Mouse (Mus musculus) limb, embryonic 12.5 days (tissue): ENCODE data around the gene Slc17a8. TPM values are rescaled to one million over a fixed set of nuclear protein-coding genes. Genes with fewer than 3 reads are reported as not detected.

Experiments
- ATAC-seq: fragments of 200-750 bp; cut with Nextera tagmentation; 2 replicates; pipeline ENCODE4 v1.8.0; 2017; ENCODE audit warnings: low read depth, moderate TSS enrichment; ENCODE audit not compliant: insufficient number of reproducible peaks, insufficient read depth, low FRiP score, low TSS enrichment
- H3K27ac ChIP-seq: fragments of 300-500 bp; sonication (generic); 2 replicates; pipeline ENCODE4 v1.5.1; 2016; ENCODE audit warnings: mild to moderate bottlenecking, moderate library complexity
- H3K27me3 ChIP-seq: fragments of 300-500 bp; sonication (generic); 2 replicates; pipeline ENCODE4 v1.6.1; 2016; ENCODE audit warnings: mild to moderate bottlenecking, moderate library complexity
- H3K36me3 ChIP-seq: fragments of 300-500 bp; sonication (generic); 2 replicates; pipeline ENCODE4 v1.6.1; 2016; ENCODE audit warnings: mild to moderate bottlenecking, moderate library complexity
- H3K4me1 ChIP-seq: fragments of 300-500 bp; sonication (generic); replicated peaks from 2 replicates; pipeline ENCODE4 v1.6.1; 2016
- H3K4me2 ChIP-seq: fragments of 300-500 bp; sonication (generic); 2 replicates; pipeline ENCODE4 v1.6.1; 2016; ENCODE audit warnings: mild to moderate bottlenecking, moderate library complexity
- H3K4me3 ChIP-seq: fragments of 300-500 bp; sonication (generic); replicated peaks from 2 replicates; pipeline ENCODE4 v1.5.1; 2016; ENCODE audit warnings: mild to moderate bottlenecking
- H3K9ac ChIP-seq: fragments of 300-500 bp; sonication (generic); replicated peaks from 2 replicates; pipeline ENCODE4 v1.6.1; 2016; ENCODE audit warnings: mild to moderate bottlenecking, moderate library complexity
- H3K9me3 ChIP-seq: fragments of 300-500 bp; sonication (generic); 2 replicates; pipeline ENCODE4 v1.6.1; 2016; ENCODE audit warnings: mild to moderate bottlenecking, moderate library complexity
- WGBS: fragments of 180-500 bp; shearing (Covaris S2); methylation state at CpG from one replicate; pipeline ENCODE4 v1.1.7; 2016; 5-methylcytosine and 5-hydroxymethylcytosine counted together
- polyA plus RNA-seq: library from polyadenylated mRNA; unstranded; fragments of >200 nt; fragmentation: Nextera tagmentation; extraction: Ambion mirVana; gene quantifications from 2 replicates; pipeline ENCODE4 v1.2.1, GENCODE M21; 2016

Slc17a8 gene
- polyA plus RNA-seq, 1 experiment from 2014 or later: not detected

DNA sequence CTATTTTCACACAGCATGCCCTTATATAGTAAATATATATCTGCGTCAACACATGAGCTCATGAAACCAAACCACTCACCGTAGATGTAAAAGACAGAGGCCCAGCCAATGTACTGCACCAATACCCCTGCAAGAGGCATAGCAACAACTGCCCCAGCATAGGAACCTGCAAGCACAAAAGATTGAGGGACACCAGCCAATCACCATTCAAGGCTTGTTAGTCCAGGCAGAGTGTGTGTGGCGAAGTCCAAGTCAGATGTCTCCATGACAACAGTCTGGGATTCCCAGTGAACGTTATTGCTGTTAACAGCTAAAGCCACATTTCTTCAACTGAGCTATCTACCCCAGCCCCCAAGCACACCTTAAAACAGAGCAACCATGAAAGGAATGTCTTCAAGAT, 28.3 kb downstream of the Slc17a8 start:
- H3K4me2 ChIP-seq: no peak overlapping the region
- H3K36me3 ChIP-seq: no peaks in the 10 kb centered on the region
- H3K9me3 ChIP-seq: no peaks in the 10 kb centered on the region
- no peak overlapping the region for H3K27ac ChIP-seq
- H3K9ac ChIP-seq: no peak overlapping the region
- no peaks in the 10 kb centered on the region for H3K4me1 ChIP-seq
- no peak for ATAC-seq
- no peak overlapping the region for H3K4me3 ChIP-seq
- H3K27me3 ChIP-seq: no peaks in the 10 kb centered on the region
- 60% methylated on average over 4 of the region's 4 CpGs for WGBS

- Histone ChIP-seq H3K4me2 (no peak overlapping the region), H3K4me3 (no peak overlapping the region), H3K27ac (no peak overlapping the region), H3K27me3 (no peaks in the 10 kb centered on the region), H3K9ac (no peak overlapping the region), H3K9me3 (no peaks in the 10 kb centered on the region), H3K4me1 (no peaks in the 10 kb centered on the region), H3K36me3 (no peaks in the 10 kb centered on the region)
- 97% methylated on average over 1 of the region's 1 CpGs for WGBS
- ATAC-seq: no peak
Measured at GRCm38 (mm10) chr10:89589877-89590276, 31.2 kb downstream of the Slc17a8 start.

DNA sequence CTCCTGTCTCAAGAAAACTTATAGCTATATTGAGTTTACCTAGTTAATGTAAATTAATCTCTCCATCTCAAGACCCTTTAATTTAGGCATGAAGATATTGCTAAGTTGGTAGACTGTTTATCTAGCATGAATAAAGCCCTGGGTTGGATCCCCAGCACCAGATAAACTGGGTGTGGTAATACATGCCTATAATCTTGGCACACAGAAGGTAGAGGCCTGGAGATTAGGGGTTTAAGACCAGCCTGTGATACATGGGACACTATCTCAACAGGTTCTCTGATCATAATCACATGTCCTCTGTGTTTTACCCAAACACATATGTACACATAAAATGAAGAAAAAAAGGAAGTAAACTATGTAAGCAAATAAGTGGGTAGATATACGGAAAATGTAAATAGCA, 32.3 kb downstream of the Slc17a8 start:
- Histone ChIP-seq H3K9ac (no peak overlapping the region), H3K4me2 (no peak overlapping the region), H3K9me3 (no peaks in the 10 kb centered on the region), H3K4me1 (no peaks in the 10 kb centered on the region), H3K36me3 (no peaks in the 10 kb centered on the region), H3K27me3 (no peaks in the 10 kb centered on the region), H3K4me3 (no peak overlapping the region), H3K27ac (no peak overlapping the region)
- no peak for ATAC-seq
- 100% methylated on average over 1 of the region's 1 CpGs for WGBS

DNA sequence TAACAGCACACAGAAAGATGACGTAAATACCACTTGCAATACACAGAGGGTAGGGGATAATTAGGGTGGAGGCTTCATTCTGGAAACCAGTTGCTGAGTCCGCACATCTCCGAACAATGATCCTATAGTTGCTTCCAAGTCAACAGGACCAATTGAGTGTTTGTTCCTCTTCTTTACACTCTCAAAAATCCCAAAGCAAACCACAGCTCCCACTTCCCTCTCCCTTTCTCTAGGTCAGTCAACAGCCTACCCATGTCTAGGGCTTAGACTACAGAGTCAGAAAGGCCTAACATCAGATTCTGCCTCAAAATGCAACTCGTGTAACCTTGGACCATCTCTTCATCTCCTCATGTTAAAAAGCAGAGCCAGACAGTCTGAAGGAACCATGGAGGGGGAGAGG, 36.3 kb downstream of the Slc17a8 start:
- 86% methylated on average over 4 of the region's 4 CpGs for WGBS
- no peak for ATAC-seq

GRCm38 (mm10) chr10:89578801-89579200, 42.3 kb downstream of the Slc17a8 start:
- H3K27me3 ChIP-seq: no peaks in the 10 kb centered on the region

More for the DNA sequence above, 36.3 kb downstream of the Slc17a8 start:
- H3K4me3 ChIP-seq: no peak overlapping the region
- no peak overlapping the region for H3K4me2 ChIP-seq
- no peaks in the 10 kb centered on the region for H3K4me1 ChIP-seq
- H3K9me3 ChIP-seq: no peaks in the 10 kb centered on the region
- no peak overlapping the region for H3K27ac ChIP-seq
- H3K36me3 ChIP-seq: no peaks in the 10 kb centered on the region
- no peaks in the 10 kb centered on the region for H3K27me3 ChIP-seq
- no peak overlapping the region for H3K9ac ChIP-seq

DNA sequence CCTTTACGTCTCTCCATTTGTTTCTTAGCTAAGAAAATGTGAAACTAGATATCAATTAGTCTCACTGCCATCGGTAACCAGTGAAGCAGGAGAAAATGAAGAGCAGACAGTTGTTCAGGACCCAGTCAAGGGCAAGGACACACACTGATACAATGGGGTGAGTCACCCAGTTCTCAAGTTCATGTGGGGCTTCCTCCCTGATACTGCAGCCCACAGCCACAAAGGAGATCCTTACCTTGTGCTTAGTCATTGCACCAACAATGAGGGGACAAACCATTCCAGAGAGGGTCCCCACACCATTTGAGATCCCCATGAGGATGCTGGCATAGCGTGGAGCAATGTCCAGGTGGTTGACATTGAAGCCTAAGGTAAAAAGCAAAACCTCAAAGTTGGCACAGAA, 43.4 kb downstream of the Slc17a8 start:
- Histone ChIP-seq H3K9me3 (no peaks in the 10 kb centered on the region), H3K27me3 (no peaks in the 10 kb centered on the region), H3K4me1 (no peaks in the 10 kb centered on the region), H3K36me3 (no peaks in the 10 kb centered on the region), H3K27ac (no peak overlapping the region), H3K9ac (no peak overlapping the region), H3K4me2 (no peak overlapping the region), H3K4me3 (no peak overlapping the region)
- no peak for ATAC-seq
- WGBS: 80% methylated on average over 3 of the region's 3 CpGs

More at GRCm38 (mm10) chr10:89578801-89579200, 42.3 kb downstream of the Slc17a8 start:
- H3K4me2 ChIP-seq: no peak overlapping the region
- H3K4me3 ChIP-seq: no peak overlapping the region
- H3K9me3 ChIP-seq: no peaks in the 10 kb centered on the region
- no peaks in the 10 kb centered on the region for H3K36me3 ChIP-seq
- WGBS: 85% methylated on average over 4 of the region's 4 CpGs
- no peak overlapping the region for H3K9ac ChIP-seq
- ATAC-seq: no peak
- H3K4me1 ChIP-seq: no peaks in the 10 kb centered on the region
- H3K27ac ChIP-seq: no peak overlapping the region

GRCm38 (mm10) chr10:89573421-89573820, 47.6 kb downstream of the Slc17a8 start:
- Histone ChIP-seq H3K36me3 (no peaks in the 10 kb centered on the region), H3K4me2 (no peak overlapping the region), H3K9me3 (no peaks in the 10 kb centered on the region), H3K9ac (no peak overlapping the region), H3K27ac (no peak overlapping the region), H3K4me1 (no peaks in the 10 kb centered on the region), H3K27me3 (no peaks in the 10 kb centered on the region), H3K4me3 (no peak overlapping the region)
- no peak for ATAC-seq
- WGBS: 87% methylated on average over 3 of the region's 3 CpGs

DNA sequence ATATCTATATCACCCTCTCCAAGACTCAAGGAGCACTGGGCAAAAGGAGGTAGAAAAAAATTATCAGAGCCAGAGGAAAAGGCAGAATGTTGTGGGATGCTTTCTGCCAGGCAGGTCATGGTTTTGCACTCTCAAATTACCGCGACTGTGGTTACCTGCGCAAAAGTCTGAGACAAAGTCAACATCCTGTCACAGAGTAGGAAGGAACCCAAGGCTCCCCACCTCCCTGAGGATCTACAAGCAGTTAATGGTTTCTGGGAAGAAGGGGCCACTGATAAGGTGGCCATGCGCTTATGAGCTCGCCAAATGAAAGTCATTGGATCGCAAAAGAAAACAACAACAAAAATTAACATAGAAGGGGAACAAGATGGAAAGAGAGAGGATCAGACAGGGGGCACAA, 48.1 kb downstream of the Slc17a8 start:
- H3K36me3 ChIP-seq: no peaks in the 10 kb centered on the region
- no peak overlapping the region for H3K4me3 ChIP-seq
- no peaks in the 10 kb centered on the region for H3K4me1 ChIP-seq
- H3K9me3 ChIP-seq: no peaks in the 10 kb centered on the region
- no peak overlapping the region for H3K27ac ChIP-seq
- no peak overlapping the region for H3K4me2 ChIP-seq
- 93% methylated on average over 6 of the region's 6 CpGs for WGBS
- no peak for ATAC-seq
- H3K27me3 ChIP-seq: no peaks in the 10 kb centered on the region
- H3K9ac ChIP-seq: no peak overlapping the region

DNA sequence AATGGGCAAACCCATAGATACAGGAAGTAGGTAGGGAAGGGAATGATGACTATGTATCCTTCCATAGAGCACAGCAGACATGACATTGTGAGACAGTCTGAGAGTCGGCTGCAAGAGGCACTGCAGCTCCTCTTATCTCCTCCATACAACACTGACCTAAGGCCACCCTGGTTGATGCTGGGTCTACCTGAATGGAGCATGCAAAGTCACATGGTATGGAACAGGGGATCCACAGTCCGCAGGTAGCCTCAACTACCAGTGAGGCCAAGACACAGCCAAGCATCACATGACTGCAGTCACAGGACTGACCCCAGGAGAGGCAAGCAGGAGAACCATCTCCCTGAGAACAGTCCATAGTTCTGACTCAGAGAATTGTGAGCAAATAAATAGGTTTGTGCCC, 53.7 kb downstream of the Slc17a8 start:
- H3K4me3 ChIP-seq: no peak overlapping the region
- H3K9ac ChIP-seq: no peak overlapping the region
- ATAC-seq: no peak
- no peaks in the 10 kb centered on the region for H3K36me3 ChIP-seq
- 96% methylated on average over 2 of the region's 2 CpGs for WGBS
- no peaks in the 10 kb centered on the region for H3K4me1 ChIP-seq
- no peak overlapping the region for H3K4me2 ChIP-seq
- no peak overlapping the region for H3K27ac ChIP-seq
- no peaks in the 10 kb centered on the region for H3K9me3 ChIP-seq
- H3K27me3 ChIP-seq: no peaks in the 10 kb centered on the region

DNA sequence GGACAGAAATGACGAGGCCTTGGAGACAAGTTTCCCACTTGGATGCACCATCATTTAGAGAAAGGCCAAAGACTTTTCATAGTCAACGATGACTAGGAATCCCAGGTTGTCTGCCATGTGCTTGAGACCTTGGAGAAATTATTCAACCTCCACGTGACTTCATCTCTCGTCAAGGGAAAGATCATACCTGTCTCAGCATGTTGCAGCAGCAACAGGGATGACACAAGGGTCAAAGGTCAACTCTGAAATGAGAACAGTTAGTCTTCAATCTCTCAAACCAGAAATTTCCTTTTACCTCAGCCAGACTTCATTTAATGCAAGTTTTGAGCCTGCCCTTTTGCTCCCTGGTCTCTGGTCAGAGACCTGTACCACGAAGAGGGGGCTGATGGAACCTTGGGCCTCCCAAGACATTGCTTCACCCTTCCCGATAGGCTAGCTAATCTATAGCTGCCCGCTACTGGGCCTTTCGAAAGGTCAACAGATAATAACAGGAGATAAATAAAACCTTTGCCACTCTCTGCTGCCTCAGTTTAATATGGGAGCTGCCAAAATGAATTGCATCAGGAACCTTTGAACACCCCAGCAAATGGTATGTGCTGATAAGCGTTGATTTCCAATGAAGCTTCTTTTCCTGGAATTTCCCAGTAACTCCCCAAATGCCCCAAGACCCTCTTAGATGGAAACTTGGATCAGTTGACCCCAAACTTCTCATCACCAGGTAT, 55.6 kb downstream of the Slc17a8 start:
- ATAC-seq: no peak
- Histone ChIP-seq H3K4me3 (no peak overlapping the region), H3K36me3 (no peaks in the 10 kb centered on the region), H3K4me2 (no peak overlapping the region), H3K9me3 (no peaks in the 10 kb centered on the region), H3K27me3 (no peaks in the 10 kb centered on the region), H3K27ac (no peak overlapping the region), H3K9ac (no peak overlapping the region), H3K4me1 (no peaks in the 10 kb centered on the region)
- 84% methylated on average over 9 of the region's 9 CpGs for WGBS

- 94% methylated on average over 6 of the region's 6 CpGs for WGBS
- no peak overlapping the region for H3K9ac ChIP-seq
- H3K4me2 ChIP-seq: no peak overlapping the region
- H3K9me3 ChIP-seq: no peaks in the 10 kb centered on the region
- no peak overlapping the region for H3K4me3 ChIP-seq
- H3K27ac ChIP-seq: no peak overlapping the region
- ATAC-seq: no peak
- no peaks in the 10 kb centered on the region for H3K27me3 ChIP-seq
- no peaks in the 10 kb centered on the region for H3K36me3 ChIP-seq
- H3K4me1 ChIP-seq: no peaks in the 10 kb centered on the region
Measured at GRCm38 (mm10) chr10:89562113-89562512, 58.9 kb downstream of the Slc17a8 start.

DNA sequence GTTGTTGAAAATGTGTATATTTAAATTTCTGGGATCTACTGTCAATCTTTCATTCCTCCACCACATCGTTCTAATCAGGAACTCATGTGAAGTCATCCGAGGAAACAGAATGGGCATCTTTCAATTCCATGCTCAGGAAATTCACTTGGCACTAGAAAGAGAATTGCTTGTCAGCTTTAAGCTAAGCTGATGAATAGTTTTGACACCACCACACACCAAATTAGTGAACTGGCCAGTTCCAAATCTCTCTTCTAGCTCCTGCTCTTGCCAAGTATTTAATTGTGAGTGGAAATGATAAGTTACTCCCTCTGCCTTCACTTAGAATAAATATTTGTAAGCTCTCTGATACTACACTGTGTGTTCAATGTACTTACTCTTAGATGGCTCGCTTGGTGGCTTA, 61.7 kb downstream of the Slc17a8 start:
- ATAC-seq: no peak
- Histone ChIP-seq H3K4me1 (no peaks in the 10 kb centered on the region), H3K9ac (no peak overlapping the region), H3K4me2 (no peak overlapping the region), H3K27ac (no peak overlapping the region), H3K4me3 (no peak overlapping the region), H3K36me3 (no peaks in the 10 kb centered on the region), H3K9me3 (no peaks in the 10 kb centered on the region), H3K27me3 (no peaks in the 10 kb centered on the region)
- WGBS: 86% methylated on average over 3 of the region's 3 CpGs
